Mouse (Mus musculus) liver, adult 2 months (tissue): ENCODE measurements at regions not wholly inside any gene's neighbourhood (a gene's known extent, or its start where the extent isn't known, plus 50 kb on each side); places are given as distances from the start of the nearest gene placed in this dataset.

Source experiments
- DNase-seq: peaks from one replicate; pipeline ENCODE4 v3.0.0-alpha.2; 2011; ENCODE audit warnings: low read depth, low spot score; ENCODE audit errors: extremely low read depth
- H3K27ac ChIP-seq: fragments of 200-500 bp; replicated peaks from 2 replicates; pipeline ENCODE4 v1.5.1; 2012; ENCODE audit warnings: low read depth, mild to moderate bottlenecking, control low read depth, inconsistent platforms, low read length; ENCODE audit not compliant: insufficient read depth
- H3K27me3 ChIP-seq: fragments of 200-500 bp; 2 replicates; pipeline ENCODE4 v1.6.1; 2012; ENCODE audit warnings: mild to moderate bottlenecking, moderate library complexity, low read length, inconsistent platforms; ENCODE audit not compliant: control insufficient read depth, insufficient read depth
- H3K36me3 ChIP-seq: fragments of 200-500 bp; 2 replicates; pipeline ENCODE4 v1.6.1; 2012; ENCODE audit warnings: low read length, inconsistent platforms; ENCODE audit not compliant: control insufficient read depth, insufficient read depth
- H3K4me1 ChIP-seq: fragments of 200-500 bp; 2 replicates; pipeline ENCODE4 v1.6.1; 2011; ENCODE audit warnings: low read length; ENCODE audit not compliant: control insufficient read depth, insufficient read depth
- H3K4me3 ChIP-seq: fragments of 200-500 bp; 2 replicates; pipeline ENCODE4 v1.5.1; 2011; ENCODE audit warnings: low read depth, mild to moderate bottlenecking, control low read depth, low read length, moderate library complexity; ENCODE audit not compliant: insufficient read depth
- H3K79me2 ChIP-seq: fragments of 200-500 bp; 2 replicates; pipeline ENCODE4 v1.6.1; 2012; ENCODE audit warnings: inconsistent platforms, mild to moderate bottlenecking, low read length, moderate library complexity; ENCODE audit not compliant: control insufficient read depth, insufficient read depth
- H3K9ac ChIP-seq: fragments of 200-500 bp; 2 replicates; pipeline ENCODE4 v1.6.1; 2012; ENCODE audit warnings: low read depth, mild to moderate bottlenecking, control low read depth, inconsistent platforms, low read length
- CTCF ChIP-seq: fragments of 200-500 bp; IDR thresholded peaks from 2 replicates; pipeline ENCODE4 v1.5.1; 2011; ENCODE audit warnings: low read depth, low read length, control low read depth
- POLR2A ChIP-seq: fragments of 200-500 bp; IDR thresholded peaks from 2 replicates; pipeline ENCODE4 v1.6.1; 2011; ENCODE audit warnings: low read length, control low read depth; ENCODE audit not compliant: insufficient read depth; ENCODE audit errors: extremely low read depth
- WGBS: fragments of 180-500 bp; shearing (Covaris S2); methylation state at CpG from one replicate; pipeline ENCODE4 v1.1.7; 2018; 5-methylcytosine and 5-hydroxymethylcytosine counted together

DNA sequence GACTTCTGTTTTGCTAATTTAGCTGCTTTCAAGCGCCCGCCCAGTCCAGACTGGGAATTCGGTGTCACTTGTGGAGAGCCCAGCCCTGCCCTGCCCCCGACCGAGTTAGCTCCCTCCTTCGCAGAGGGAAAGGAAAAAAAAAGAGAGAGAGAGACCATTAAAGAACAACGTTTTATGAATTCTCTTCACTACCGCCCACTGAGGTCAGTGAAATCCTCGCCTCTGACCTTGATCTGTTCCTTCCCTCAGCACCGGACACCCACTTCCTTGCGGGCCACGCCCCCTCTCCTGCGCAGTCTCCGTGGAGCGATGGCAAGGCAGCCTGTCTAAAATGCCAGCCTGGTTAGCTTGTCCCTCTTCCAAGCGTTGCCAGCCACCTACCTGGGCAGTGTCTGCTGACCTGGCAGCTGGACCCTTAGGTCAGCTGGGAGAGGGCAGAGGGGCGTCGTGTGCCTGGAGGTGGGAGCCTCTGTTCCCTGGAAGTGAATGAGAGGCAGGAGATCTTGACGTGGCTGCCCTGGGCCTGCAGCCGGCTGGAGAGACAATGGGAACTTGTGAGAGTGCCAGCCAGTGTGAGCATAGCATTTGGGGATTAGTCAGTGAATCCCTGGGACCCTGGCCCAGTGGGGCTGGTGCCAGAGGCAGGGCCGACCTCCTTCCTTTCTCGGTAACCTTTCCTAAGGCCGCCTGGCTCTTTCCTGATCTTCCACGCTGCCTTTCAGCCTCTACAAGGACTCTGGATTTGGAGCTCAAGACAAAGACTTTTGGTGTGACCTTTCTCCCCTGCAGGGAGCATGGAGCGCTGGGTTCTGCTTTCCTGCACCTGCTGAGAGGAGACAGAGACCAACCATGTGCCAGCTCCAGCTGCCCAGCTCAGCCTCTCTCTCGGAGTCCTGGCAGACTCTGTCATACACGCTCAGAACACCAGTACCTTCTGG lies 51.9 kb upstream of the Foxp4 start:
- H3K27me3 ChIP-seq: no peaks in the 10 kb centered on the region
- peak overlapping the region; percentile 25; the same call in 1 of the 2 replicates for H3K4me3 ChIP-seq
- H3K27ac ChIP-seq: no peak overlapping the region
- H3K4me1 ChIP-seq: peaks cover 13% of the 10 kb centered on the region
- WGBS: 21% methylated on average over 27 of the region's 27 CpGs
- no peaks in the 10 kb centered on the region for H3K36me3 ChIP-seq
- no peak overlapping the region for H3K9ac ChIP-seq
- no peaks in the 10 kb centered on the region for H3K79me2 ChIP-seq
- peak; percentile 28 for DNase-seq
- TF ChIP-seq POLR2A (no peak), CTCF (no peak)

DNA sequence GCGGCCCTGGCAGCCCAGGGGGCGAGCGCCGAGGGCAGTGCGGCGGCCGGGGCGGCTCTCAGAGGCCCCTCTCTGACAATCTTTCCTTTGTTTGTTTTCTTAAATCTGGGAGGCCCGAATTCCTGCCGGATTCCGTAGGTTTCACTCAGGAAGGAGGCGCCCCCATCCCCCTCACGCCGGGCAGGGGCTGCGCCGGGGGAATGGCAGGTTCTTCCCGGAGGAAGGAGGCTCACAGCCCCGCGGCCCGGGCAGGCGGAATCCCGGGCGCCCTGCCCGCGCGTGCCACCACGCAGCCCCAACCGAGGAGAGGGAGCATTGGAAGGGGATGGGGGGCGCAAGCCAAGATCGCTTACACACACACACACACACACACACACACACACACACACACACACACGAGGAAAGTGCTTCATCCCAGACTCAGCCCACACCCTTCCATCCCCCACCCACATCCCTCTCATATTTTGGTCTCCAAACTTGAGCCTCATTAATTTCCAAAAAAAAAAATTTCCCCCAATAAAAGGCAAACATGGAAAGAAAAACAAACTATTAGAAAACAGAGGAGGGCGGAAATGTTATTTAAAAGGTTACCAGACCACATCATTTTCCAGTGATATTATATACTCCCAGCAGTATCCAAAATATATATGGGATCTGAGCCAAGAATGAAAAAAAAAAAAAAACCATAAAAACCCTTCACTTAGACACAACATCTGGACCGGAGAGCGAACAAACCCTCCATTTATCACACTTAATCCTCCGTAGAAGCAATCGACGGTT lies 51.0 kb upstream of the Foxp4 start:
- no peaks in the 10 kb centered on the region for H3K79me2 ChIP-seq
- peak overlapping the region; percentile 51; the same call in 1 of the 2 replicates for H3K9ac ChIP-seq
- 5% methylated on average over 35 of the region's 37 CpGs for WGBS
- H3K27ac ChIP-seq: no peak overlapping the region
- peak overlapping the region; percentile 25; the same call in 1 of the 2 replicates for H3K4me3 ChIP-seq
- H3K27me3 ChIP-seq: no peaks in the 10 kb centered on the region
- TF ChIP-seq CTCF (no peak), POLR2A (no peak)
- H3K36me3 ChIP-seq: no peaks in the 10 kb centered on the region
- DNase-seq: no peak
- peaks cover 13% of the 10 kb centered on the region for H3K4me1 ChIP-seq

DNA sequence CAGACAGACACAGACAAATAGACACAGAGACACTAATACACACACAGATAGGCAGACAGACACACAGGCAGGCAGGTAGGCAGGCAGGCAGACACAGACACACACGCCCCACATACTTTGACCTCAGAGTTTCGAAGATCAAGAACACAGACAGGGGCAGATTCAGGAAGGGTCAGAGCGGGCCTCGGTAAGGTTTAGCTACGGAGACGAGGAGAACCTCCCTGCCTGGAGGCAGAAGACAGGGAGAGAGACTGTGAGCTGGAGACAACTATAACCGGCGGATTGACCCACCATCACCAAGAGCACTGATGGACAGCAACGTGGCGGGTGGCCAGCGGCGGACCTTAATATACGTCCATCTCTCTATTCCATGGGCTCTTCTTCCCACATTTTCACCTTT lies 50.1 kb upstream of the Foxp4 start:
- peak overlapping the region; percentile 61 for H3K27ac ChIP-seq
- peak overlapping the region; percentile 31; the same call in 1 of the 2 replicates for H3K4me3 ChIP-seq
- no peaks in the 10 kb centered on the region for H3K36me3 ChIP-seq
- TF ChIP-seq CTCF (no peak), POLR2A (no peak)
- peak; percentile 62 for DNase-seq
- no peaks in the 10 kb centered on the region for H3K79me2 ChIP-seq
- no peaks in the 10 kb centered on the region for H3K27me3 ChIP-seq
- peaks cover 13% of the 10 kb centered on the region for H3K4me1 ChIP-seq
- peak overlapping the region; percentile 67 for H3K9ac ChIP-seq
- 15% methylated on average over 13 of the region's 13 CpGs for WGBS
